Mouse (Mus musculus) T-cell, adult 2 months (primary cell): ENCODE measurements around the gene Ube2l3.
A peak's percentile ranks its signal among the peaks of the same experiment; 100 is the strongest.
"Not testable (repeated sequence)": the region's sequence is repeated elsewhere in the genome, so short reads cannot be mapped to it uniquely, and the experiment has no call there.

Experiments used
- DNase-seq: peaks from one replicate; pipeline ENCODE4 v3.0.0; 2022; ENCODE audit warnings: low spot score

Gene Ube2l3

DNA sequence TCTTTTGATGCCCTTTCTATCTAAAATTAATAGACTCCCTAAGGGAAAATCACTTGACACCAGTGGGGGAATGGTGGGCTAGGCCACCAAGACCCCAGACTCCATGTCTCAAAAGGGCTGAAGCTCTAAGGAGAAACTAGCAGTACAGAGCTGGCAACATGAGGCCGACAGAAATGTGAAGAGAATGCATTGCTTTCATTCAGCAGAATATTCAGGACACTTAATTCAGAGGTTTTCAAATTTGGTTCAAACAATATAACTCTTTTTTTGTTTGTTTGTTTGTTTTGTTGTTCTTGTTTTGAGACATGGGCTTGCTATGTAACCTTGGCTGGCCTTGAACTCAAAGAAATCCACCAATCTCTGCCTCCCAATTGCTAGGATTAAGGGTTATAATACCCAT lies at the start of gene Ube2l3:
Ube2l3 (minus strand) TSS at position 101 of the 400 bp plus-strand sequence.
- DNase-seq = no peak

DNA sequence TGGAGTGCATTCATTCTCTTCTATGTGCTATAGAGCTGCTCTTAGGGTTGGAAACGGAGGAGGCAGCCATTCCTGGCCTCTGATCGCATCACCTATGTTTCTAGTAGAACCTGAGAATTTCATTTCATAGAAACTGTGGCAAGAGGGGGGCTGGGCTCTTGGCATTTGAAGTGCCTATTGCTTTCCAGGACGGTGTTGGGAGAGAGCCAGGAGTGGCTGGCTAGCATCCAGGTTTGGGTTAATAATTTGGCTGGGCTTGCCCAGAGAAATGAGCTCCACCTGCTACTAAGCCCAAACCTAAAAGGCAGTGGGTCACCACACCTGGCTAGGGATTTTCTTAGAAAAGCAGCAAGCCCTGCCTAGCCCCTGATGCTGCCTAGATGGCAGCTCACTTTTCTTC lies 49.1 kb upstream of the Ube2l3 start:
- DNase-seq = no peak

GRCm38 (mm10) chr16:17249135-17249534 lies 46.7 kb upstream of the Ube2l3 start:
- DNase-seq = no peak

DNA sequence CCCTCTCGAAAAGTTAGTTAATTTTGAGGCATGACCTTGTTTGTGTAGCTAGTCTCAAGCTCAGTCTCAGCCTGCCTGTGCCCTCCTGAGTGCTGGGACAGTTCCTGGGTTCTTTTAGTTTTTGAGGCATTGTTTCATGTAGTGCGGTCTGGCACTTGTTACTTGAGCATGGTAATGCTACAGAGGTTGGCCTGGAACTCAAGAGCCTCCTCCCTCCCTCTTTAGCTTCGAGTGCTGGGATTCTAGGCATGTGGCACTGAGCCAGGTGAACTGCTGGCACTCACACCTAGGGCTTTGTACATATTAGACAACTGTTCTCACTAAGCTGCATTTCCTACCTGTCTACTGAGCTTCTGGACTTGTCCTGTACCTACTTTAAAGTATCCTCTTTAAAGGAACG lies 45.3 kb upstream of the Ube2l3 start:
- no peak for DNase-seq

GRCm38 (mm10) chr16:17244996-17245395 lies 42.5 kb upstream of the Ube2l3 start:
- DNase-seq = no peak

DNA sequence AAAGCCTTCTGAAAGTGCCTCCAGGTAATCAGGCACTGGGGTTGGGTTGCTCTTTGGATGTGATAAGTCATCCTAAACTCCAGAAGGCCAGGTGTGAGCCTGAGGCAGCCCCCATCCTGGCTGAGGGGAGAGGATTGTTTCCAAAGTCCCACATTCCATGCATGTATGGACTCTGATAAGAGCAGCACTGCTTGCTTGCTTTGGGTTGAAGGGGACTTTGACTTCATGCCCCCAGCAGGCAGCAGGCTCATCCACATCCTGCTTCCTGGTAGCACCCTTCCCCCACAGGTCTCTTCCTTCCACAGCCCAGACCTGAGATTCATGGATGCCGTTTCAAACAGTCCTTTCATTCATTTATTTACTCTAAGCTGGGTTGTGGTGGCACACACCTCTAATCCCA lies 41.3 kb upstream of the Ube2l3 start:
- no peak for DNase-seq

DNA sequence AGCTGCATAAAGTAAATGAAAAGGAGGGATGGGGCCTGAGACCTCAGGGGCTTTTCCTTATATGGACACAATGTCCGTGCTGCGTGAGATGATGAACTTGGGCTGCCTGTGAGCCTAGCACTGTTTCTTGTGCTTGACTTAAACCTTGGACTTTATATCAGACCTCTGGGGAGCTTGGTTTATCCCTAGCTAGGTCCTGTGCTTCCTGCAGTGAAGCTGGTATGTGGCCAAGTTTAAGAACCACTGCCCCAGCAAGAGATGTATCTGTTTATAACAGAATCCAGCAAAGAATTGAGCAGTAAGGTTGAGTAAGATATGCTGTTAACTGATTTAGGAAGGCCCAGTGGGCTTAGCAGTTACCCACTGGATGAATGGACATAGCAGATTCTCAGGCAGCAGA lies 37.0 kb upstream of the Ube2l3 start:
- DNase-seq = no peak

DNA sequence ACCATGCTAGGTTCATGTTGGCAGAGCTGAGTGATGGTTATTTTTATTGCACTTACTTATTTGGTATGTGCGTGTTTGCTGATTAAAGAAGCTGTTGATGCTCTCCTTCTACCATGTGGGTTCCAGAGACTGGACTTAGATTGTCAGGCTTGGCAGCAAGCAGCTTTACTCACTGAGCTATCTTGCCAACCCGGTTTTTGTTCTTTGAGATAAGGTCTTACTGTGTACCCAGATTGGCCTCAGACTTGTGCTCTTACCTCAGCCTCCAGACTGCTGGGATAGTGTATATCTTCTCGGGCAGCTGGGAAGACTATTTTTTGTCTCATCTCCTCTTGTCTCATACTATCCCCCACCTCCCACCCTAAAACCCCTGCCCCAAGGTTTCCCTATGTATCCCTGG lies 35.2 kb upstream of the Ube2l3 start:
- no peak for DNase-seq

DNA sequence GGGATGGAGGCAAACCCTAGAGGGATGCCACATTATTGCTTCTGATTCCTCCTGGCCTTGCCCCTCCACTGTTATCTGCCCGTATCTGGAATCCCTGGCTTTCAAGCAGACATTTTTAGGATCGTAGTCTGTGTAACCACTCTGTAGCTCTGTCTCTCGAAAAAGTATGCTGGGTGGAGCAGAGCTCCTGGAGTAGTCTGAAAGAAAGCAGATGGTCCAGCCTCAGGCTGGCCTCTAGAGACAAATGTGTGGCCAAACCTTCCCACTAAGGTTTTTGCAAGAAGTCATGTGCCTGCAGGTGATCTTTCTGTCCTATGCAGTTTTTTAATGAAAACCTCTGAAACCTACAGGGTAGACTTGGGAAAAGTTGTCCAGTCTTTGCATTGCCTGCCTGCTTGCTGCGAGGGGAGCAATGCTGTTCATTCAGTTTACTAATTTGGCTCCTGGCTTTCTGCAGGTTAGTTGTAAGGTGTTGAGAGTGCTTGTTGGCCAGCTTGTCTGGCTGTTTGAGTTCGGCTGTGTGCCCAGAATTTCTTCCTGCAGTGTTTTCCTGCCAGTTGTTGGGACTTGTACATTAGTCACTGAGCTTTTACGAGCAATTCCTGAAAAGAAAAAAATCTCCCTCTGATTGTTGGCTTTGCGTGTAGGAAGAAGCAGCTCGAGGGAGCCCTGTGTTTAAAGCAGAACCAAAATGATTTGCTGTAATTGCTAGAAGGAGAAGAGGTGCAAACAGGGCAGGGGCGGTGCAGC lies 32.6 kb upstream of the Ube2l3 start:
- no peak for DNase-seq

GRCm38 (mm10) chr16:17234499-17234895 lies 32.0 kb upstream of the Ube2l3 start:
- no peak for DNase-seq

DNA sequence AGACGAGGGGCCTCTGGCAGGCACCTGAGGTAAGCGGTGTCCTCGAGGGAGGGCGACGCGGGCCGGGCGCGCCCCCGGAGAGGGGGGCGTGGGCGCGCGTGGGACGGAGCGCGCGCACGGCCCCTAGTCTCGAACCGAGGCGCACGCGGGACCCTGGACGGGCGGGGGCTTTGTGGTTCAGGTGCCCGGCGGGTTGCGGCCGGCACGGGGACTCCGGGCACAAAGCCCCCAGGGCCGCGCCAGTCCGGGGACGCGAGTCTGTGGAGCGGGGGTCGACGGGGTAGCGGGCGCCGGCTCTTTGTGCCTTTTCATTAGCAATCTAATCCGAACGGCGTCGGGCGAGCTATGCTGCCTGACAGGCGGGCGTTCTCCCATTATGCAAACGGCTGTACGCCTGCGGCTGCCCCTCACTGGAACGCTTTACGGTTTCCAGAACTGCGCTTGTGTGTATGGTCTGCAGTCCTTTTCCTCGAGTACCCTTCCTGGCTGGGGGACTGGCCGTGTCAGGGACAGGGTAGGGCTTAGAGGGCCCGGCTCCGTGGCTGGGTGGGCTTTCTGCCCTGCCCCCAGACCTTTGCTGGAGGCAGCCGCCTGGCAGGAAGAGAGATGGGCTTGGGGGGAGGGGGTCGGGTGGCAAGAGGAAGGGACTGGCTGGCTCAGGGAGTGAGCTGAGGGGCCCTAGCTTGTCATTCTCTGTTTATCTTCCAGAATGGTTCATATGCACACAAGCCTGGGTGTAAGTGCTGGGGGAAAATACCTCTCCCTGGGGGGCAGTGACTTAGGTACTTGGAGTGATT lies 31.5 kb upstream of the Ube2l3 start:
- peak; percentile 26 for DNase-seq

GRCm38 (mm10) chr16:17232794-17233701 lies 30.6 kb upstream of the Ube2l3 start, which contains the start of gene Hic2:
Gene Hic2 (plus strand): TSS chr16:17233572.
- DNase-seq = peak; percentile 87

DNA sequence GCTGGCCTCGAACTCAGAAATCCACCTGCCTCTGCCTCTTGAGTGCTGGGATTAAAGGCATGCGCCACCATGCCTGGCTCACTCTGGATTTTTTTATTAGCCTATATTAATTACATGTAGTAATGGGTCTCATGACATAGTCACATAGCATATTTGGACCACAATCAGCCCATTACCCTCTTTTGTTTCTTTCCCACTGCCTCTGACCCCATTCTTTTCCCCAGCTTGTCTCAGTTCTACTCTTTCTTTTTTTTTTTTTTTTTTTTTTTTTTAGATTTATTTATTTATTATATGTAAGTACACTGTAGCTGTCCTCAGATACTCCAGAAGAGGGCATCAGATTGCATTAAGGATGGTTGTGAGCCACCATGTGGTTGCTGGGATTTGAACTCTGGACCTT lies 29.1 kb upstream of the Ube2l3 start:
- not testable (repeated sequence) for DNase-seq

- DNase-seq = no peak
Measured at GRCm38 (mm10) chr16:17226496-17226895, 24.0 kb upstream of the Ube2l3 start.

GRCm38 (mm10) chr16:17225584-17225983 lies 23.1 kb upstream of the Ube2l3 start:
- DNase-seq = no peak

DNA sequence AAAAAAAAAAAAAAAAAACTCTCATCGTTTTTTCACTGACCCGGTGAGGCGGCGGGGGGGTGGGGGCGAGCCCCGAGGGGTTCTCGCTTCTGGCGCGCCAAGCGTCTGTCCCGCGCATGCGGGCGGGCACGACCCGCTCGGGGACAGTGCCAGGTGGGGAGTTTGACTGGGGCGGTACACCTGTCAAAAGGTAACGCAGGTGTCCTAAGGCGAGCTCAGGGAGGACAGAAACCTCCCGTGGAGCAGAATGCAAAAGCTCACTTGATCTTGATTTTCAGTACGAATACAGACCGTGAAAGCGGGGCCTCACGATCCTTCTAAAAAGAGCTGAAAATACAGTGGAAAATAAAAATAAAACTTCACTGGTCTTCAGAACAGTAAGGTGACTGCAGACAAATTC lies 19.7 kb upstream of the Ube2l3 start:
- DNase-seq = peak; percentile 91

DNA sequence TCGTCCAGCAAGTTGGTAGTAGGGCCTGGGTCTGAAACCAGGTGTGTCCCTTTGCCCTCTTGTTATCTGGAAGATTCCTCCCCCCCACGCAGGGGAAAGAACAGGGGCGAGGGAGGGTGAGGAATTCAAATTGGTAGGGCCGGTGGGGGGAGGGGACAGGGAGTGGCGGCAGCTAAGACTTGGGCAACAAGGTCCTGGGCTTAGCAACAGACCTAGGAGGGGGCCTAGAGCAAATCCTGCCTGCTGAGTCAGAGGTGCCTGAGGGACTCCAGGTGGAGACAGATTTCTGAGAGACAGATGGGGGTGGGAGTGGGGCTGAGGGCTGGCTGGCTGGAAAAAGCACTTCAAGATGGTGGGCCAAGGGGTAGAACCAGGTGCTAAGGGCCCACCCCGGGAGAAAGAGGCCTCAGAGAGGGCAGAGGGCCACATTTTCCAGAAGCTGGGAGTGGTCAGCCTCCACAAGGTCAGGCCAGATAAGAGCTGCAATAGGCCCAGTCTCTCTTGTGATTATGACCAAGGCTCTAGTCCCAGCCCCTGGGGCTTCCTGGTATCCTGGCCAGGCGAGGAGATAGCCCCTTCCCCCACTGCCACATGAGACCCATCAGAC lies 17.8 kb upstream of the Ube2l3 start:
- DNase-seq = no peak

GRCm38 (mm10) chr16:17216934-17217633 lies 14.6 kb upstream of the Ube2l3 start:
- no peak for DNase-seq

DNA sequence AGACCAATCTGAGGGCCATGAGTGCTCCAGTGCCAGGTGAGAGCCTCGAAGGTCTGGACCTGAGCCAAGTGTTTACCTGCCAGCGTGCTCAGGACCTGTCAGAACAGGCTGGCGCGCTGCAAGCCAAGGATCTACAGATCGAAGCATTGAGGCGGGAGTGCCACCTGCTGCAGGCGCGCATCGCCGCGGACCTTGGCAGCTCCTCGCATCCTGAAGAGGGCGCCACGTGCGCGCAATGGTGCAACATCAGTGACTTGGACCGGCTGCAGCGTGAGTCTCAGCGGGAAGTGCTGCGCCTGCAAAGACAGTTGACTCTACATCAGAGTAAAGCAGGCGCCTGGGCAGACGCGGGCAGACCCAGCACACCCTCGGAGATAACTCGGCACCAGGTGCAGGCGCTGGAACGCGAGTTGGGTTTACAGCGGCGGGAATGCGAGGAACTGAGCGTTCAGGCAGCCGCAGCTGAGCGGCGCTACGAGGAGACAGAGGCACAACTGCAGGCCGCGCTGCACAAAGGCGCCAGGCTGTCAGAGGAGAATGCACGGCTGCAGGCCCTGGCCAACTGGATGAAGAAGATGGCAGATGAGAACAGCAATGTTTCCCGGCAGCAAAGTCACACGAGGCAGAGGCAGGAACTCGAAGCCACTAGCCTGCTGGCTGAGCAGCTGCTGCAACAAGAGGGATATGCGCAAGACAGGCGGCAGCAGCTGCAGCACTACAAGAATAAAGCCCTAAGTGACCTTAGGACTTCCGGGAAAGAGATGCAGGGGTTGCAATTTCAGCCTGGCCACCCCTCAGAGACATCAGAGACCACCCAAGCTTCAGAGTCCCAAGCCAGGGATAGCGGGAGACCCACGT lies 7.8 kb upstream of the Ube2l3 start:
- DNase-seq = peak; percentile 88

DNA sequence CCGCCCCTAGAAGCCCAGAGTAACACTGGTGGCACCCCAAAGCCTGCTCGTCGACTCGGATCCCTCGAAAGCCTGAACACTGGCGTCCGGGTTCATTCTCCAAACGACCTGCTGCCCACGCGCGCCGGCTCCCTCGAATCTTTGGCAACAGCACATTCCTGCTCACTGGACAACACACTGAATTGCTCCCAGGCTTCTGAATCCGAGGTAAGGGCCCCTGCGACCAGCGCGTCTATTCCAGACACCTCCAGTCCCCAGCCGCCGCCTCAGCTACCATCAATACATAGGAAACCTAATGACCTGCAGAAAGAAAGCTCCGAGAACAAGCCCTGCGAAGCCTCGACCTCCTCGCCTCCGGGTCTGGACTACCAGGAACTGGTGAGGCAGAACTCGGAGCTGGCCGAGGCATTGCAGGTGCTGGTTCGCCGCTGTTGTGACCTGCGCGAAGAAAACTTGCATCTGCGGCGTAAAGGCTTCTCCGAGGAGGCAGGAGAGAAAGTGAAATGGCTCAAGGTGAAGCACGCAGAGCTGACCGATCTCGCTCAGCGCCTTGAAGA lies 7.0 kb upstream of the Ube2l3 start:
- no peak for DNase-seq
